Mouse (Mus musculus) stomach, embryonic 16.5 days (tissue): ENCODE data around the gene Cmtm1. TPM values are rescaled to one million over a fixed set of nuclear protein-coding genes. Genes with fewer than 3 reads are reported as not detected.
A peak's percentile ranks its signal among the peaks of the same experiment; 100 is the strongest.

Experiments used
- ATAC-seq: fragments of 200-750 bp; cut with Nextera tagmentation; 2 replicates; pipeline ENCODE4 v1.8.0; 2017; ENCODE audit warnings: moderate number of reproducible peaks, moderate TSS enrichment; ENCODE audit not compliant: insufficient read depth, low FRiP score
- H3K27ac ChIP-seq: fragments of 300-500 bp; sonication (generic); 2 replicates; pipeline ENCODE4 v1.5.1; 2014; ENCODE audit warnings: low read length
- H3K27me3 ChIP-seq: fragments of 300-500 bp; sonication (generic); 2 replicates; pipeline ENCODE4 v1.6.1; 2014; ENCODE audit warnings: low read length, control low read depth, mixed read lengths; ENCODE audit not compliant: control insufficient read depth, insufficient read depth
- H3K36me3 ChIP-seq: fragments of 300-500 bp; sonication (generic); 2 replicates; pipeline ENCODE4 v1.6.1; 2014; ENCODE audit warnings: low read length; ENCODE audit not compliant: control insufficient read depth, insufficient read depth
- H3K4me1 ChIP-seq: fragments of 300-500 bp; sonication (generic); 2 replicates; pipeline ENCODE4 v1.6.1; 2014; ENCODE audit warnings: low read length, control low read depth, mixed read lengths; ENCODE audit not compliant: control insufficient read depth, insufficient read depth
- H3K4me2 ChIP-seq: fragments of 300-500 bp; sonication (generic); 2 replicates; pipeline ENCODE4 v1.6.1; 2014; ENCODE audit warnings: low read depth, low read length, mixed read lengths
- H3K4me3 ChIP-seq: fragments of 300-500 bp; sonication (generic); replicated peaks from 2 replicates; pipeline ENCODE4 v1.5.1; 2014; ENCODE audit warnings: mild to moderate bottlenecking, low read length
- H3K9ac ChIP-seq: fragments of 300-500 bp; sonication (generic); 2 replicates; pipeline ENCODE4 v1.6.1; 2014; ENCODE audit warnings: low read length
- H3K9me3 ChIP-seq: fragments of 300-500 bp; sonication (generic); replicated peaks from 2 replicates; pipeline ENCODE4 v1.6.1; 2016; ENCODE audit warnings: low read length, control low read depth; ENCODE audit not compliant: control insufficient read depth
- WGBS: fragments of 180-500 bp; shearing (Covaris S2); extraction: QIAGEN DNeasy Blood & Tissue Kit; methylation state at CpG from one replicate; pipeline ENCODE4 v1.1.7; 2014; 5-methylcytosine and 5-hydroxymethylcytosine counted together
- polyA plus RNA-seq: library from polyadenylated mRNA; unstranded; fragments of >200 nt; fragmentation: Nextera tagmentation; extraction: Ambion mirVana; gene quantifications from 2 replicates; pipeline ENCODE4 v1.2.1, GENCODE M21; 2015

The Cmtm1 gene
- polyA plus RNA-seq, 1 experiment from 2014 or later, result not detected

GRCm38 (mm10) chr8:104251461-104251860 lies 58.5 kb downstream of the Cmtm1 start:
- no peak for ATAC-seq
- Histone ChIP-seq H3K27ac (peak overlapping the region; percentile 94), H3K4me1 (peaks cover 20% of the 10 kb centered on the region), H3K27me3 (no peaks in the 10 kb centered on the region), H3K9me3 (no peaks in the 10 kb centered on the region), H3K9ac (peak overlapping the region; percentile 78), H3K36me3 (no peaks in the 10 kb centered on the region), H3K4me2 (peak overlapping the region; percentile 68), H3K4me3 (peak overlapping the region; percentile 72)
- under 1% methylated on average over 7 of the region's 7 CpGs for WGBS

GRCm38 (mm10) chr8:104250439-104251367 lies 59.2 kb downstream of the Cmtm1 start, which contains the start of gene Cklf:
TSS of gene Cklf (plus strand) at chr8:104250861.
- H3K9me3 ChIP-seq, result no peaks in the 10 kb centered on the region
- peak within 1 kb of the TSS; percentile 94 for H3K27ac ChIP-seq
- no peaks in the 10 kb centered on the region for H3K27me3 ChIP-seq
- H3K4me1 ChIP-seq, result peaks cover 21% of the 10 kb centered on the region
- peak within 1 kb of the TSS; percentile 68 for H3K4me2 ChIP-seq
- ATAC-seq, result peak; percentile 88
- H3K9ac ChIP-seq, result peak within 1 kb of the TSS; percentile 78
- WGBS, result 3% methylated on average over 41 of the region's 41 CpGs
- H3K36me3 ChIP-seq, result no peaks in the 10 kb centered on the region
- peak within 1 kb of the TSS; percentile 72 for H3K4me3 ChIP-seq

- Histone ChIP-seq H3K9me3 (no peaks in the 10 kb centered on the region), H3K4me3 (no peak overlapping the region), H3K27ac (no peak overlapping the region), H3K9ac (no peak overlapping the region), H3K4me1 (peaks cover 21% of the 10 kb centered on the region), H3K4me2 (no peak overlapping the region), H3K36me3 (no peaks in the 10 kb centered on the region), H3K27me3 (no peaks in the 10 kb centered on the region)
- WGBS, result 86% methylated on average over 7 of the region's 7 CpGs
- ATAC-seq, result no peak
These were observed 60.4 kb downstream of the Cmtm1 start for GRCm38 (mm10) chr8:104249442-104249996.

GRCm38 (mm10) chr8:104248276-104248675 lies 61.7 kb downstream of the Cmtm1 start, which contains the start of gene Tk2:
TSS of gene Tk2 (minus strand) at chr8:104248558.
- Histone ChIP-seq H3K9ac (peak within 1 kb of the TSS; percentile 75), H3K27ac (peak within 1 kb of the TSS; percentile 47), H3K4me1 (peaks cover 21% of the 10 kb centered on the region), H3K4me3 (peak within 1 kb of the TSS; percentile 66), H3K27me3 (no peaks in the 10 kb centered on the region), H3K9me3 (no peaks in the 10 kb centered on the region), H3K4me2 (peak within 1 kb of the TSS; percentile 81), H3K36me3 (no peaks in the 10 kb centered on the region)
- peak; percentile 85 for ATAC-seq
- 0% methylated on average over 28 of the region's 28 CpGs for WGBS

- Histone ChIP-seq H3K27ac (peak overlapping the region; percentile 47), H3K9ac (peak overlapping the region; percentile 75), H3K4me3 (peak overlapping the region; percentile 66), H3K4me1 (peaks cover 21% of the 10 kb centered on the region), H3K27me3 (no peaks in the 10 kb centered on the region), H3K4me2 (peak overlapping the region; percentile 81), H3K36me3 (no peaks in the 10 kb centered on the region), H3K9me3 (no peaks in the 10 kb centered on the region)
- ATAC-seq, result no peak
- WGBS, result 2% methylated on average over 11 of the region's 11 CpGs
These were observed 62.1 kb downstream of the Cmtm1 start for GRCm38 (mm10) chr8:104247908-104248275.

- ATAC-seq, result no peak
- WGBS, result 56% methylated on average over 22 of the region's 22 CpGs
- H3K9ac ChIP-seq, result peak overlapping the region; percentile 75
- H3K4me3 ChIP-seq, result peak overlapping the region; percentile 66
- H3K27me3 ChIP-seq, result no peaks in the 10 kb centered on the region
- H3K4me2 ChIP-seq, result peak overlapping the region; percentile 81
- H3K36me3 ChIP-seq, result peaks cover 3% of the 10 kb centered on the region; the same call in 1 of the 2 replicates
- peak overlapping the region; percentile 47; the same call in 1 of the 2 replicates for H3K27ac ChIP-seq
- peaks cover 21% of the 10 kb centered on the region for H3K4me1 ChIP-seq
- H3K9me3 ChIP-seq, result no peaks in the 10 kb centered on the region
These were observed 62.7 kb downstream of the Cmtm1 start for GRCm38 (mm10) chr8:104247054-104247907.

- H3K27ac ChIP-seq, result peak overlapping the region; percentile 30; the same call in 1 of the 2 replicates
These were observed 63.3 kb downstream of the Cmtm1 start for GRCm38 (mm10) chr8:104246621-104247020.

More at GRCm38 (mm10) chr8:104246621-104247020, 63.3 kb downstream of the Cmtm1 start:
- 78% methylated on average over 4 of the region's 4 CpGs for WGBS
- Histone ChIP-seq H3K9ac (peak overlapping the region; percentile 13; the same call in 1 of the 2 replicates), H3K27me3 (no peaks in the 10 kb centered on the region), H3K9me3 (no peaks in the 10 kb centered on the region), H3K36me3 (peaks cover 3% of the 10 kb centered on the region; the same call in 1 of the 2 replicates), H3K4me3 (no peak overlapping the region), H3K4me1 (peaks cover 17% of the 10 kb centered on the region), H3K4me2 (no peak overlapping the region)
- no peak for ATAC-seq
